Mouse (Mus musculus) erythroblast, embryonic 14.5 days (primary cell): ENCODE results near the gene Cpb2. TPM values are rescaled to one million over a fixed set of nuclear protein-coding genes. Genes with fewer than 3 reads are reported as not detected.

Experiments
- H3K27me3 ChIP-seq: 2 replicates; pipeline ENCODE4 v1.6.1; 2012; ENCODE audit warnings: inconsistent platforms; ENCODE audit not compliant: control insufficient read depth
- H3K36me3 ChIP-seq: 2 replicates; pipeline ENCODE4 v1.6.1; 2012; ENCODE audit warnings: mild to moderate bottlenecking, inconsistent platforms; ENCODE audit not compliant: control insufficient read depth
- H3K4me1 ChIP-seq: 2 replicates; pipeline ENCODE4 v1.6.1; 2012; ENCODE audit warnings: inconsistent platforms; ENCODE audit not compliant: control insufficient read depth
- H3K4me3 ChIP-seq: replicated peaks from 2 replicates; pipeline ENCODE3; 2012; ENCODE audit warnings: moderate library complexity, mild to moderate bottlenecking, inconsistent platforms
- H3K9me3 ChIP-seq: 2 replicates; pipeline ENCODE4 v1.6.1; 2012; ENCODE audit warnings: low read length, inconsistent platforms, mixed read lengths; ENCODE audit not compliant: control insufficient read depth
- GATA1 ChIP-seq: IDR thresholded peaks from 2 replicates; pipeline ENCODE4 v1.6.1; 2012; ENCODE audit warnings: low read length, inconsistent platforms, mixed read lengths
- TAL1 ChIP-seq: IDR thresholded peaks from 3 replicates; pipeline ENCODE4 v1.6.1; 2012; ENCODE audit warnings: low read length, inconsistent platforms, mixed read lengths
- polyA plus RNA-seq: library from polyadenylated mRNA; stranded (reverse); fragments of >175 nt; gene quantifications from 2 replicates; pipeline ENCODE4 v1.2.3, GENCODE M21; 2012

Gene Cpb2
- polyA plus RNA-seq, 1 experiment, result not detected

- H3K4me3 ChIP-seq, result no peak overlapping the region
- peaks cover 70% of the 10 kb centered on the region for H3K36me3 ChIP-seq
- H3K4me1 ChIP-seq, result no peaks in the 10 kb centered on the region
- H3K9me3 ChIP-seq, result no peaks in the 10 kb centered on the region
- H3K27me3 ChIP-seq, result no peaks in the 10 kb centered on the region
- TF ChIP-seq TAL1, result no peak
- TF ChIP-seq GATA1, result no peak
Measured at GRCm38 (mm10) chr14:75330621-75331020, 88.5 kb downstream of the Cpb2 start.

Other genes starting within 250 kb of the Cpb2 start
- gene Rubcnl, start 226.3 kb upstream of the Cpb2 start, polyA plus RNA-seq, result 0.01 TPM in 1 of 2 replicates, not detected in the other
- gene Lrrc63, start 111.4 kb upstream of the Cpb2 start, polyA plus RNA-seq, result not detected in 2 replicates
- 0.15 and 0.19 TPM in 2 replicates for gene Lcp1, start 111.2 kb upstream of the Cpb2 start, polyA plus RNA-seq
- gene Zc3h13, start 42.1 kb downstream of the Cpb2 start, polyA plus RNA-seq, result 2.6 and 3.0 TPM in 2 replicates
- gene Siah3, start 213.7 kb downstream of the Cpb2 start, polyA plus RNA-seq, result 0.01 and 0.02 TPM in 2 replicates